Mouse (Mus musculus): ENCODE data around the gene Supt4a.

Supt4a gene

DNA sequence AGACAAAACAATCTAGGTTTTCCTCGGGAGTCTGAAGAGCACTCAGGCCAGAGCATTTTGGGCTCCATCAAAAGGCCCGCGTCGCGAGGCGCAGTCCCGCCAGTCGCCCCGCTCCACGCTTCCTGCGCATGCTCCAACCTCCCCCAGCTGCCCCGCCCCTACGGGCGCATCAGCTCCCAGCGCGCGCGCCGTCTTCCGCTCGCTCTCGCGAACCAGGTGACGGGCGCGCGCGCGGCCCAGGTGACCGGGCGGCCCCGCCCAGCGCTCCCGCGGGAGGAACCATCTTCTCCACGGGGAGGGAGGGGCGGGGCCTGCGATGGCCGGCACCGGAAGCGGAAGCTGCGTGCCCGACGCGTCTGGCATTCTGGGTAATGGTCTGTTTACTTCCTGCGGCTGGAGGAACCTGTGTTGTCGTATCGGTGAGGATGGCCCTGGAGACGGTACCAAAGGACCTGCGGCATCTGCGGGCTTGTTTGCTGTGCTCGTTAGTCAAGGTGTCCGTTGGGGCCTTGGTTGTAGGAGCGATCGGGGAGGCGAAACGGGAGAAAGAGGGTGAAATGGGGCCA lies at the start of gene Supt4a:
Supt4a (plus strand) TSS at position 378 of the 566 bp plus-strand sequence.
- in situ Hi-C loops (cut with MboI, MseI) = no loop called here

DNA sequence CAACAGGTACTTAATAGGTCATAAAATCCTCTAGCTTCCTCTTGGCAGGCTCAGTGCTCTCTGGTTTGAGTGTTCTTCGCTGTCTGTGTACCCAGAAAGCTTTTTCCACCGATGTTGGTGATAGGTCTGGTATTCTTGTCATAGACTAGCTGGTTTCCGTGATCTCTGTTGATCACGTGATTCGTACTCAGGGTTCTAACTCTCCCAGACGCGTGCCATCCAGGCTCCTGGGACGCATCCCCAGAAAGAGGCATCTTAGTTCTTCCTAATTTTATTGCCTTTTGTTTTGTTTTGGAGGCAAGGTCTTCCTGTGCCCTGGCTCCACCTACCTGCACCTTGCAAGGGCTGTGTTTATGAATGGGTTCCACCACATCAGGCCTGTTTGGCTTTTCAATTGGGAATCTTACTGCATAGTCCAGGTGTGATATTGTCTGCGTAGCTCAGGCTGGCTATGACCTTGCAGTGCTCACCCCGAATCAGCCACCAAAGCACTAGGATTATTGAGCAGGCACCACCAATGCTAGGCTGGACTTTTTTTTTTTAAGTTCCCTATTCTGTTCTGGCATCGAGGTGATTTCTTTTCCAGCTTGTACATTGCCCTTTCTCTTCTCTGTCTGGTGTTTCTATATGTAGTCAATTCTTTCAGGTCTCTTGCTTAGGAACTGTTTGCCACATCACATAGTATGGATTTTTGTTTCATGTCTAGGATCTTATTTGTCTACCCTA lies 48.7 kb upstream of the Supt4a start:
- in situ Hi-C loops (cut with MboI, MseI) = no loop called here

DNA sequence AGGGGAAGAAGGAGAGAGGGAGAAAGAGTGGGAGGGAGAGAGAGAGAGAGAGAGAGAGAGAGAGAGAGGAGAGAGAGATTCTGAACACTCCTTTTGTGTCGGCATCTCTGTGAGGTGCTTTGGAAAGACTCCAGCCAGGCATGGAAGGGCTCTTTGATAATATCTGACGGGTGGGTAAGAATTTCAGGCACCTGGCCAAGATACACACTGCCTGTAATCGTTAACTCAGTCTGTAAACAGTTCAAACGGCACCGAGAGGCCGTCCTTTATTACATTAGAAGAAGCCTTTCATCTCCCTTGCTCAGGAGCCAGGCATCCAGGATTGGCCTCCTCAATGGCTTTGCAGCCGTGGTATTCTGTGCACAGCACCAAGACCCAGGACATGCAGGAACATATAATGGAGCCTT lies 47.9 kb upstream of the Supt4a start:
- in situ Hi-C loops (cut with MboI, MseI) = no loop called here

DNA sequence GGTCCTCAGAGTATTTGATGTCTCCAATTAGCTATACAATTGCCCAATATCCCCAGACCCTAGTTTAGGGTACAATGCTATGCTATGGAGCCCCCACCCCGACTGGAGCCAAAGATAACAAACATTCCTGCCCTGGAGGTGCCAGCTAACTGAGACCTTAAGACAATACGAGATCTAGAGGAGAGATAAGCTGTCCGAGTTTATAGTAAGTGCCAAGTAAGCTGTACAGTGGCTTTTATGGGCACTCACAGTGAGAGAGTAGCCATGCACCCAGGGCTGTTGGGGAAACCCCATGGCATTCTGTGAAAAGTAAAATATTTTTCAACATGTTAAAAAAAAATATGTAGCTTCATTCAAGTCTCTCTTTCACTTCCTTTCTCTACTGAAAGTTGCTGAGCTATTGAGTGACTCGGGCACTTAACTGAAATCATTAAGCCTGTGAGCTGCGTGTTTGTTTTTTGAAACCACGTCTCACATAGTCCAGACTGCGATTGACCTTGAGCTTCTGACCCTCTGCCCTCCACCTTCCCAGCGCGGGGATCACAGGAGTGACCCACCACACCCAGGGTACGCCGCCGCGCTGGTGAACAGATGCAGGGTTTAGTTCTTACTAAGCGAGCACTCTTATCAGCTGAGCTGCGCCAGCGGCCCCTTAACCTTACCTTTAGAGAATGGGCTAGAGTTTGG lies 47.2 kb upstream of the Supt4a start:
- in situ Hi-C loops (cut with MboI, MseI) = no loop called here

DNA sequence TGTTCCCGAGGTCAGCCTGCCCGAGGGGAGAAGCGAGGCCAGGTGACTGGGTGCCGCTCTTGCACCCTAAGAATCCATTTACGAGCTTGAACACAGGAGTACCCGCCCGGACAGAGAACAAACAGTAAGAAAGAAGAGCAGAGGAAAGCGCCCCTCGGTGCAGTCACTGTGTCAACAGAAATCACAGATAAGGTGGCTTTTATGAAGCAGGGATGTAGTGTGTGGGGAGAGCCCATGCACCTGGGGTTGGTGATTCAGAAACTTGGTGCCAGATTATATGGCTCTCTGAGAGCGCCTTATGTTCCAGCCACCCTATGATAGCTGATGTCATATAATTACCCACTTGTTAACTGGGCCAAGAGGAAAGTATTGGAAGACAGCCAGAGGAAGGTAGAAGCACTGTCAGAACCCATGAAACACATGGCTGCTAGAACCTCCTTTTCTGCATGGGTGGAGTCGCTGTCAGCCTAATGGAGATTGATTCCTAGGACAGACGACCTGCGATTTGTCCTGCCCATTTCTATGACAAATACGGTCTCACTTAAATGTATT lies 40.1 kb upstream of the Supt4a start:
- in situ Hi-C loops (cut with MboI, MseI) = no loop called here

DNA sequence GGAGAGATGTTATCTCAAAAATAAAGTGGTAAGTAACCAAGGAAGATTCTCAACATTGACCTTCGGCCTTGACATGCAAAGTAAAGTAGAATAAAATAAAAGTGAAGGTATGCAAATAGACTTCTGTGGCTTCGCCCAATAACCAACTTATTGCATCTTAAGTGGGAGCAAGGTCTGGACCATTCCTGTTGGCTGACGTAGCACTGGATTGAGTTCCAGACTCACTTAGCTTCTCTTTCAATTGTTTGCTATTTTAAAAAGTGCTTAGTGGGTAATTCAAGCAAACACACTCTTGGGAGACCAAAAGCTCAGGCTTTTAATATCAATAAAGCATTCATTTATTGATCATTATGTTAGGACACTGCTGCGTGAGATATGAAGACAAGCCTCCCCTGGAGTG lies 39.2 kb upstream of the Supt4a start:
- in situ Hi-C loops (cut with MboI, MseI) = no loop called here

DNA sequence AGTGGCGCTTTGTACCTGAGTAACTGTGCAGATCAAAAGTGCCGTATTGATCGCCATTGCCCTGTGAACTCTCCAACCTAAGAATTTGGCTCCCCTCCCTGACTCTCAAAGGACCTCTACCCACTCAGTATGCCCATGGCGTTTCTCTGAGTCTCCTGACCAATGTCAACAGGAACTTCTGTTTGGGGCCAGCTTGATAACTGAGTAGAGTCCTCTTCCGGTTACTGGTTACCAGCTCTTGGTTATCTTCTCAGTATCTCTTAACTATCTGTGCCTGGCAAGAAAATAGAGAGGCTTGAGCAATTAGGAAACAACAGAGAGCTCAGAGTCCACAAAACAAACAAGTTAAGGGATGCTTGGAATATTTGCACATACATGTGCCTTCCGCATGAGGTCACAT lies 36.2 kb upstream of the Supt4a start:
- in situ Hi-C loops (cut with MboI, MseI) = no loop called here

DNA sequence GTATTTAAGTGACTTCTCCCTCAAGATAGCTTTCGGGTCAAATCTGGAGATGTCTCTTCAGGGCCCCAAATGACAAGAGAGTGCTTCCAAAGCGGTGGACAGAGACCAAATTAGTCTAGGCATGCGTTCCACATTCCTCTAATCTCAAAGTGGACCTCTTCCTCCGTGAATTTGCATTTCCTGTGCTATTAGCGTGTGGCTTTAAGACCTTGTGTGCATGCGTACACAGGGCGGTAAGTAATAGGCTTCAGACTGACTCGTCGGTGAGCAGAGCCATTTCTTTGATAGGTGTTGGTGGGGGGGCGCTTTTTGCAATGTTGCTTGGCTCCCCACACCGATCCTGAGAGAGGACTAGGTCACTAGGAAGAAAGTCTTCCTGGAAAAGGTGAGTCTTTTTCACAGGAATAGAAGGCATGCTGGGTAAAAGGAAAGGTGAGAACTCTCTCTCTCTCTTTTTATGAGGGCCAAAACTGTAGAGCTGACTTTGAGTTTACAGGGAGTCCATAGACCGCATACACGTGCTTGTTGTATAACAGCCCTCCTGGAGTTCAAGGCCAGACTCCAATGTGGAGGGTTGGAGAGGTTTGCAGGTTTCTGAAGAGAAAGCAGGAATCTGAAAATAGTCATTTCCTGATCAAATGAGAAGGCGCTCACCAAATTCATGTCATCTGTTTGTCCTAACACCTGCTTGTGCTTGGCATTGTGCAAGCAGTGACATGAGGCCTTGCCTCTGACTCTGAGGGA lies 35.3 kb upstream of the Supt4a start:
- in situ Hi-C loops (cut with MboI, MseI) = no loop called here

DNA sequence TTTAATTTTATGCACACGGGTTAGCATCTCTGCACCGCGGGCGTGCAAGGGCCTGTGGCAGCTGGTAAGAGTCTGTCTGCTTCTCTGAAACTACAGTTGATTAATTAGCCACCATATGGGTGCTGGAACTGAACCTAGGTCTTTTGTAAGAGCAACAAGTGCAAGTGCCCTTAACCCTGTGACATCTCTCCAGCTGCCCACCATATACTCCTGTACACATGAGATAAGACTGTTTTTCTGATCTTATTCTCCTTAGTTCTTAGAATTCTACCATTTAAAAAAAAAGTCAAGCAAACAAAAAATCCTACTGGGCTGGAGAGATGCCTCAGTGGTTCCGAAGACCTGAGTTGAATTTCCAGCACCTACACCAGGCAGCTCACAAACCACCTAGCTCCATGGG lies 33.7 kb upstream of the Supt4a start:
- in situ Hi-C loops (cut with MboI, MseI) = no loop called here

DNA sequence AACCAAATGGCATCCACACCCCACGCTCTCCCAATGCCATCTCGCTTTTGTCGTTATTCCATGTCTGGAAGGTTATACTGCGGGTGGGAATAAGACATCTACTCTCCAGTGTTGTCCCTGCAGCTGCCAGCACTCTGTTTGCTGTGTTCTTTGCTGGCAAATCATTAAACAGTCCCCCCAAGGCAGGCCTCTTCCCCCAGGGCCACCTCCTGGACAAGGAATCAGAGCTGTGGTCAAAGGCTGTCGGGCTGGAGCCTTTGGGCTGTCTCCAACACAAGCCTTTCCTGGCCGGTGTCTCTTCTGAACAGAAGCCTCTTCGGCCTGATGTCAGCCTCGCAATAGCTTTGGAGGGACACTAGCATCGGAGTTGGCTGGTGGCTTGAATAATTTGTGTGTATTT lies 33.1 kb upstream of the Supt4a start:
- in situ Hi-C loops (cut with MboI, MseI) = no loop called here

DNA sequence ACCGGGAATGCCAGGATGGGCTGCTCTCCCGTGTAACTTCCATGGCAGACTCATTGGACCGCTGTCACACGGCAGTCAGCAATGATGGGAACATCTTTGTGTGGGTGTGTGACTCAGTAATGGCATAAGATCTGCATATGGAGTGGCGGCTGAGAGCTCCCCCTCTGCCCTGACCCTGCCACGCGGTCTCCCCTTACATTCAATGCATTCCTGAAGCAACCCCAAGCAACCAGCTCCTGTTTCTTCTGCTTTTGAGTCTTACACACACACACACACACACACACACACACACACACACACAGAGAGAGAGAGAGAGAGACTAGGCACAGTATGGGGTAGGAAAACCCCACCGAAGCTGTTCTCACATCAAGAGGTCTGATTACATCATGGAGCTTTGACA lies 29.8 kb upstream of the Supt4a start:
- in situ Hi-C loops (cut with MboI, MseI) = loop anchor here (5.0 kb wide), 1 partner anchor 105 kb away; no protein-coding TSS in a partner anchor

DNA sequence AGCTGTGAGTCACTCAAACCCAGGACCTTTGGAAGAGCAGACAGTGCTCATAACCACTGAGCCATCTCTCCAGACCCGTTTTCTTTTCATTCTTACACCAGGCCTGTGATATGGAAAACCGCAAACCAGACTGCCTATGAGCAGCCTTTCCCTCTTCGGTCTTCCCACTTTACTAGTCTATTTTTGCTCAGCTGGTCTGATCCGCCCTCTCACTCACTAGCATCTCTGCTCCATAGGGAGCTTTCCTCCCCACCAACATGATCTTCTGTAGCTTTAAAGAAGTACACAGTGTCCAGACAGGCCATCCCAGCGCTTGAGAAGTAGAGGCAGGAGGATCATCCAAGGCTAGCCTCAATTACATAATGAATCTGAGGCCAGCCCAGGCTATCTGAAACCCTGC lies 28.4 kb upstream of the Supt4a start:
- in situ Hi-C loops (cut with MboI, MseI) = loop anchor here (5.0 kb wide), 1 partner anchor 107 kb away; no protein-coding TSS in a partner anchor

DNA sequence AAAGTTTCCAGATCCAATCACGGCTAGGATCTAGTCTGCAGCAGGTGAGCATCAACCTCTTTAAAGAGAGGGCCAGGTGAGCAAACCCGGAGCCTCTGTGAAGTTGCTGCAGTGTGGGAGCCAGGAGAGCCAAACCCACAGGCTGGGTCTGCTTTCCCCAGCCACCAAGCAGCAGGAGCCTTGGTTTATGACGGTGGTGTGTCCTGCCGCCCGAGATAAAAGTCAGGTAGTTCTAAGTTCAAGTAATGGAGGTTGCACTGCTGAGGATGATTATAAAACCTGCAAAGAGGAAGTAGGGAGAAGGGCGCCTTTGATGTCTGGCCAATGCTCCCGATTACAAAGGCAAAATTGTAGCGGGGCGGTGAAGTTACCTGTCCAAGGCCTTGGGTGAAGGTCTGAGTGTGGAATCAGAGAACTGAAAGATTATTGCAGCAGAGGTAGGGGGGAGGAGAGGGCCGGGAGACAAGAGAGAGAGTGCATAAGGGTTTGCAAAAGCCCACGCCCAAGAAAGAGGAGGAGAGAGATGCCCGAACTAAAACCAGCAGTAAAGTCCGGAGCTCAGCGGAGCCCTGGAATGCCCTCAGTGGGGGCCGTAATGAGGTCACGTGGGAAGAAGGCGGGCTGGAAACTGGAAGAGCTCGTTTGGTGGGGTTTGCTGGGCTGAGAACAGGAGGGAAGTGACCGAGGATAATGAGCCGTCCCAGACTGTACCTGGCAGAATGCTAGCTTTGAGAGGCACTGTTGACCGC lies 27.7 kb upstream of the Supt4a start:
- in situ Hi-C loops (cut with MboI, MseI) = loop anchor here (5.0 kb wide), 1 partner anchor 107 kb away; no protein-coding TSS in a partner anchor

DNA sequence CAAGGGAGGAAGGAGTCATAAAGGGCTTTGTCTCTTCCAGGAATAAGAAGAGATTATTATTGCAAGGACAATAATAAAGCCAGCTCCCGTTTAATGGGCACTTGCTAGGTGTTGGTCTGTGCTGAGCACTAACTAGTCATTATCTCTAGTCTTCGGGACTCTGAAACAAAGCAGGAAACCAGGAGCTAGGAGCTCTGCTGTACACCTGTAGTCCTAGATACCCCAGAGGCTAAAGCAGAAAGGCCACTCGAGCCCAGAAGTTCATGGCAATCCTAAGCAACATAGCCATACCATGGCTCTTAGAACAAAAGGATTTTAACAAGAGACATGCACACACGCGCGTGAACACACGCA lies 27.1 kb upstream of the Supt4a start:
- in situ Hi-C loops (cut with MboI, MseI) = no loop called here

DNA sequence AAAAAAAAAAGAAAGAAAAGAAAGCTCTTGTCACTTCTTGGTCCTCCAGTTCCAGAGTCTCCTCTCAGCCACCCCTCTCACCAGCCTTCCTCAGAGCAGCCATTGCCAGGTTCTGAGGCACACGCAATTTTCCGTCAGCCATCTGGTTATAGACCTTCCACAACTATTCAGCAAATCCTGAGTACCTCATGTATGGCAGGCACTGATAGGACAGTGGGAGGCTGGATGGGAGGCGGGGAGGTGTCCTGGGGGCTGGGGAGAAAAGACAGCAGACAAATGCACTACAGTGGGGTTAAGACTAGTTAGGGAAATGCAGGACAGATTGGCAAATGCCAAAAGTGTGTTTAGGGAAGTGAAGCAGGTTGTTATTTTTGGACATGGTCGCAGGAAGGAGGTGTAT lies 25.2 kb upstream of the Supt4a start:
- in situ Hi-C loops (cut with MboI, MseI) = no loop called here

DNA sequence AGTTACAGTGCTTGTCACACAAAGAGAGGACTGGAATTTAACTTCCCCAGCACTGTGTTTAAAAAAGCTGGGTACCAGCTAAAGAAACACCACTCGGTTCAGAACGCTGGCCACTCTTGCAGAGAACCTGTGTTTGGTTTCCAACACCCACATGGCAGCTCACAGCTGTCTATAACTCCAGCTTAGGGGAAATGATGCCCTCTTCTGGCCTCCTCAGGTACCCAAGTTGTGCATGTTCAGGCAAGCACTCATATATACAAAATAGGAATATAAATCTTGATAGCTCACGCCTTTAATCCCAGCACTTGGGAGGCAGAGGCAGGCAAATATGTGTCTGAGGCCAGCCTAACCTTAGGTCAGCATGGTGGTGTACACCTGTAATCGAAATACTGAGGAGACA lies 21.4 kb upstream of the Supt4a start:
- in situ Hi-C loops (cut with MboI, MseI) = no loop called here

DNA sequence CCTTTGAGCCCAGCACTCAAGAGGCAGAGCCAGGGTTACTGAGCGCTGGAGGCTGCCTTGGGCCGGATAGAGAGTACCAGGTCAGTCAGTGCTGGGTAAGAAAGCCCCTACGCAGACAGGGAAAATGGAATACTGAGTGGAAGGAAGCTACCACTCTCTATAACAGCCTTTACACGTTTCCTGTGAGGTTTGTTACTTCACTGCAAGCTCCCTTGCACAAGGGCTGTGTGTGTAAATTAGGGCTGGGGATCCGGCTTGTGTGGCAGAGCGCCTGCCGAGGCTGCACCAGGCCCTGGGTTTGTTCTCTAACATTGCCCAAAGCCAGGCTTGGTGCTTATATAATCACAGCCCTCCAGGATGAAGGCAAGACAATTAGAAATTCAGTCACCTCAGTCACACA lies 17.8 kb upstream of the Supt4a start:
- in situ Hi-C loops (cut with MboI, MseI) = no loop called here

DNA sequence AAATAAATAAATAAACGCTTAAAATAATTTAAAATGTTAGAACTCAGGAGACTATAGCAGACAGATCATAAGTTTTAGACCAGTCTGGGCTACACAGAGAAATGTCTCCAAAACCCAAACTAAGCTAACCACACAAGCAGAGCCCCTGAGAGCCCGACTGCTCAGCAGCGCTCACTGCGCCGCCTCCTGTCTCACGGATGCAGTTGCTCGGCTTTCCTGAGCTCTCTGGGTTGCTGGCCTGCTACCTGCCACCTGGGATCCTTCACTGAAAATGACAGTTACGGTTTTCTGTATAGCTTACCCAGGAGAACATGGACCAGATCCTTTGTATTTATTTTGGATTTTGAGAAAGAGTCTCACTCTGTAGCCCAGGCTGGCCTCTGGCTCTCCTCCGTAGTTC lies 17.0 kb upstream of the Supt4a start:
- in situ Hi-C loops (cut with MboI, MseI) = no loop called here

DNA sequence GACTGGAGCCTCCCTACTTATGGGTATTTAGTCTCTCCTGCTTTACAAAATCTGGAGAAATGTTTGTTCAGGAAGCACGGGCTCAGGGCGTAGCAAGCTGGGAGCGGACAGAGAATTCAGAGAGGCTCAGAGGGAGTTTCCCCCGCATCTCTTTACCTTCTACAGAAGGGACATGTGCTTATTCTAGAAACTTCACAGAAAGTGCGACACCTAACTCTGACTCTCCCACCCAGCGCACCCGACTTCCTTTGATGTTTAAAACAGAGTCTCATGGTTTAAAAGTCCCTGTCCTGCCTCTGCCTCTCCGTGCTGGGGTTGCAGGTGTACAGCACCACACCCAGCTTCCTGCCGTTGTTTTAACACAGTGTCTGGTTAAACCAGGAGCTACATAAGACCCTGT lies 16.5 kb upstream of the Supt4a start:
- in situ Hi-C loops (cut with MboI, MseI) = no loop called here

DNA sequence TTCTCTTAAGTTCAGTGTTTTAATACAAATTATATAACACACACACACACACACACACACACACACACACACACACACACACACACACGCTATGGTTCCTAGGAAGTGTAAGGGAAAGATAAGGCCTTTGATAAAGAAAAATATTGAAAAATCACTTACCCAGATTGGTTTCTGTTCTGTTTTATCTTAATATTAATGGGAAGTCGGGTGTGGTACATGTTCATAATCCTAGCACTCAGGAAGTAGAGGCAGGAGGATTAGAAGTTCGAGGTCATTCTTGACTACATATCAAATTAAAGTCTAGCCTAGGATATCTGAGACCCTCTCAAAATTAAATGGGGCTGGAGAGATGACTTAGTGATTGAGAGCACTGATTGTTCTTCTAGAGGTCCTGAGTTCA lies 15.2 kb upstream of the Supt4a start:
- in situ Hi-C loops (cut with MboI, MseI) = no loop called here

DNA sequence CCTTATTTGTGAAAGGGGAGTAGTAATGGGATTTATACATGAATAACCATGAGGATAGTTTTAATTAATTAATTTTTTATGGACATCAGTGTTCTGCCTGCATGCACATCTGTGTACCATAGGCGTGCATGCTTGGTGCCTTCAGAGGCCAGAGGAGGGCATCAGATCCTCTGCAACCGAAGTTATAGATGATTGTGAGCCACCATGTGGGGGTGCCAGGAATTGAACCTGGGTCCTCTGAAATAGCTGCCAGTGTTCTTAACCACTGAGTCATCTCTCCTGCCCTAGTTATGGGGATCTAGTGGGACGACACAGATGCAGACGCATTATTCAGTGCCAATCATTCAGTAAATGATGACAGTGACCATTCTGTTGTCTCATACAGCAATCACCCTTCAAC lies 14.5 kb upstream of the Supt4a start:
- in situ Hi-C loops (cut with MboI, MseI) = no loop called here
